Mouse (Mus musculus) kidney, embryonic 15.5 days (tissue): ENCODE measurements around the gene Bmpr1a. TPM values are rescaled to one million over a fixed set of nuclear protein-coding genes. Genes with fewer than 3 reads are reported as not detected.

Experiments
- ATAC-seq: fragments of 200-750 bp; cut with Nextera tagmentation; replicated peaks from 2 replicates; pipeline ENCODE4 v1.8.0; 2017; ENCODE audit warnings: moderate TSS enrichment; ENCODE audit not compliant: low FRiP score
- H3K27ac ChIP-seq: fragments of 300-500 bp; sonication (generic); 2 replicates; pipeline ENCODE4 v1.5.1; 2015; ENCODE audit warnings: mild to moderate bottlenecking, inconsistent platforms
- H3K27me3 ChIP-seq: fragments of 300-500 bp; sonication (generic); 2 replicates; pipeline ENCODE4 v1.6.1; 2015; ENCODE audit warnings: inconsistent platforms
- H3K36me3 ChIP-seq: fragments of 300-500 bp; sonication (generic); 2 replicates; pipeline ENCODE4 v1.6.1; 2015; ENCODE audit warnings: inconsistent platforms
- H3K4me1 ChIP-seq: fragments of 300-500 bp; sonication (generic); 2 replicates; pipeline ENCODE4 v1.6.1; 2015; ENCODE audit warnings: inconsistent platforms
- H3K4me2 ChIP-seq: fragments of 300-500 bp; sonication (generic); 2 replicates; pipeline ENCODE4 v1.6.1; 2015; ENCODE audit warnings: moderate library complexity, mild to moderate bottlenecking, inconsistent platforms
- H3K4me3 ChIP-seq: fragments of 300-500 bp; sonication (generic); replicated peaks from 2 replicates; pipeline ENCODE4 v1.5.1; 2015; ENCODE audit warnings: mild to moderate bottlenecking, inconsistent platforms
- H3K9ac ChIP-seq: fragments of 300-500 bp; sonication (generic); 2 replicates; pipeline ENCODE4 v1.6.1; 2015; ENCODE audit warnings: mild to moderate bottlenecking, inconsistent platforms
- H3K9me3 ChIP-seq: fragments of 300-500 bp; sonication (generic); replicated peaks from 2 replicates; pipeline ENCODE4 v1.6.1; 2016; ENCODE audit warnings: inconsistent platforms
- WGBS: fragments of 180-500 bp; shearing (Covaris S2); methylation state at CpG from one replicate; pipeline ENCODE4 v1.1.7; 2015; ENCODE audit warnings: mixed read lengths; 5-methylcytosine and 5-hydroxymethylcytosine counted together
- polyA plus RNA-seq: library from polyadenylated mRNA; unstranded; fragments of >200 nt; fragmentation: Nextera tagmentation; extraction: Ambion mirVana; gene quantifications from 2 replicates; pipeline ENCODE4 v1.2.1, GENCODE M21; 2015

Bmpr1a gene
- 47.3 and 47.7 TPM in 2 replicates for polyA plus RNA-seq

DNA sequence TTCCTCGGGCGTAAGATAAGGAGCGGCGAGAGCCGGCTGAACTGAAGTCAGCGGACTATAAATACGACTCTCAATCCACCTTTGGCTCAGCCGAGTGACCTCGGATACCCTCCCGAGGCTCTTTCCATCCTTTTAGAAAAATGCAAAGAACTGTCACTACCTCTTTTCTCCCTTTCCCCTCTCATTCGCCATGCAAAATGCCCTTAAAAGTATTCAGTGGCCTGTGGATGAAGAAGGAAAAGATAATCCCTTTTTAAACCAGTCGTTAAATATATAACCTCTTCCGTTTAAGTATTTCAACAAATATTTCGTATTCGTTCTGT is at the start of gene Bmpr1a:
TSS of gene Bmpr1a (minus strand) at position 17 of the 323 bp plus-strand sequence.
- peaks cover 6% of the 10 kb centered on the region; the same call in 1 of the 2 replicates for H3K27me3 ChIP-seq
- peaks cover 24% of the 10 kb centered on the region for H3K4me1 ChIP-seq
- ATAC-seq: peak; percentile 61; the same call in 1 of the 2 replicates
- H3K27ac ChIP-seq: peak within 1 kb of the TSS; percentile 98
- no peaks in the 10 kb centered on the region for H3K9me3 ChIP-seq
- 8% methylated on average over 15 of the region's 15 CpGs for WGBS
- peak within 1 kb of the TSS; percentile 93 for H3K9ac ChIP-seq
- no peaks in the 10 kb centered on the region for H3K36me3 ChIP-seq
- H3K4me3 ChIP-seq: peak within 1 kb of the TSS; percentile 93
- peak within 1 kb of the TSS; percentile 68 for H3K4me2 ChIP-seq

DNA sequence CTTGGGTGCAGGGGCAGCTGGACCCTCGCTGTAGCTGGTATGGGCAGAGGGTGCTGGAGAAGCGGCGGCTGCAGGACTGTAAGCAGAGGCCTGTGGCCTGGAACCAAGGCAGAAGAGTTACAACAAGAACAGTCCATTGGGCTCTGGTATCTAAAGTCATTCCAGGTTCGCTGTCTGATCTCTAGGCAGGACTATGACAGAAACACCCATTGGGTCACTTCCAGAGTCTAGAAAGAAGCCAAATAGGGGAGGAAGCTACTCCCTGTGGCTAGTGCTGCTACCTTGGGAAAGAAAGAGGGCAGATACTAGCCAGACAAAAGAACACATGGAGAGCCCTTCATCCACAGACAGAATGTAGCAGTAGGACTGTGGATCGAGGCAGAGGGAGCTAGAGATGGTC is 49.1 kb upstream of the Bmpr1a start:
- no peaks in the 10 kb centered on the region for H3K9me3 ChIP-seq
- 87% methylated on average over 5 of the region's 5 CpGs for WGBS
- no peak for ATAC-seq
- no peak overlapping the region for H3K4me3 ChIP-seq
- H3K9ac ChIP-seq: no peak overlapping the region
- peaks cover 25% of the 10 kb centered on the region for H3K4me1 ChIP-seq
- peaks cover 14% of the 10 kb centered on the region for H3K27me3 ChIP-seq
- H3K27ac ChIP-seq: no peak overlapping the region
- no peaks in the 10 kb centered on the region for H3K36me3 ChIP-seq
- no peak overlapping the region for H3K4me2 ChIP-seq

DNA sequence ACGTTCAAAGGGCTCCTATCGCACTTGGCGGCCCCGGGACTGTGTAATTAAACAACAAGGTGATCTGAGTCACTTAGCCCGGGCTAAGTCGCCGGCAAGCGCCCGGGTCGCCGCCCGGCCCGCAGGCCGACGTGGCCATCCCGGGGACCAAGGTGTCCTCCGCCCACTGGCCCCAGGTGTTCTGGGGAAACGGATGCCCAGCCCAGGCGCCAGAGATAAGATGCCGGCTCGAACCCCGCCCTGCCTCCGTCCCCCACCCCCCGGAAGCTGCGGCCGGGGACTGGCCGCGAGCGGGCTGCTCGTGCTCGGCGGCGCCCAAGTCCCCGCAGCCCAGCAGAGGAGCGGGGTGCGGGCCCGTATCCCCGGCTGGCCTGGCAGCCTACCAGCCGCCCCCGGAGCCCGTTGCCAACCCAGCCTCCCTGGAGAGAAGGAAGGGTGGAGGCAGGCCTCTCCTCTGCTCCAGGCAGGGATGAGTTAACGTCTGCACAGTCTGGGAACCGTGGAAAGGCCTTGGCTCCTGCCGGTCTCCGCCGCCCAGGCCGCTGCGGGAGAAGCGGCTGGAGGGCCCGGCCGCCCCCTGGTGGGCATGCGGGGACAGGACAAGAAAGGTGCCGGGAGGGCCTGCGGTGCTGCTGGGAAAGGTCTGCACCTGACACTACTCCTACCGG is 46.0 kb upstream of the Bmpr1a start:
- peaks cover 27% of the 10 kb centered on the region for H3K27me3 ChIP-seq
- under 1% methylated on average over 55 of the region's 55 CpGs for WGBS
- H3K4me1 ChIP-seq: peaks cover 33% of the 10 kb centered on the region
- no peaks in the 10 kb centered on the region for H3K9me3 ChIP-seq
- H3K36me3 ChIP-seq: no peaks in the 10 kb centered on the region
- peak overlapping the region; percentile 70 for H3K4me3 ChIP-seq
- ATAC-seq: peak; percentile 95
- peak overlapping the region; percentile 75 for H3K9ac ChIP-seq
- H3K4me2 ChIP-seq: peak overlapping the region; percentile 89
- peak overlapping the region; percentile 76 for H3K27ac ChIP-seq

DNA sequence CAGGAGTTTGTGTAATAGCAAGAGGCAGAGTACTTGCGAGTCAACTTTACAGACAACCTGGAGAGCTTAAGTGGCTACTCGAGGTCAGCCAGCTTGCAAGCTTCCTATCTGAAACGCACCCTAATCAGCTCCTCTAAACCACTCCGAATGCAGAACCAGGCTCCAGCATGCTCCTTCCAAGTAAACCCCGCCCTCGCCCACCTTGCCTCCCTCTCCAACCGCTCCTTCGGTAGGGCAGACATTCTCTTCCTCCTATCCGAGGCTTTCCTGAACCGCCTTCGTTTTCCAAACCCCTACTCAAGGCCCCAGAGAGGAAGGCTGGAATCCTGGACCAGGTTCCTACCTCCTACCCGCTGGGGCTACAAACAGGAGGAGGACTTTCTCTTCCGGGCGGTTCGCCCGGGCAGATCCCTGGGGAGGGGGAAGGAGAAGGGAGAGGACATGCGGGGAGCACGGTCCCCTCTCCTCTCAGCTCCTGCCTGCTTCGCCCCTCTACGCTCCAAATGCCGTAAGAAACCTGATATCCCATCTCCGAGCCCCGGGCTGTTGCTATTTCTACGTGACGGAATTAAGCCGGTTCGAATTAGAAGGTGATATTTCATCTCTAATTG is 45.4 kb upstream of the Bmpr1a start:
- Histone ChIP-seq H3K4me3 (peak overlapping the region; percentile 70), H3K9ac (peak overlapping the region; percentile 75), H3K4me2 (peak overlapping the region; percentile 89), H3K36me3 (no peaks in the 10 kb centered on the region), H3K9me3 (no peaks in the 10 kb centered on the region), H3K4me1 (peaks cover 26% of the 10 kb centered on the region), H3K27me3 (peaks cover 30% of the 10 kb centered on the region), H3K27ac (peak overlapping the region; percentile 76)
- peak; percentile 66 for ATAC-seq
- WGBS: under 1% methylated on average over 26 of the region's 27 CpGs

DNA sequence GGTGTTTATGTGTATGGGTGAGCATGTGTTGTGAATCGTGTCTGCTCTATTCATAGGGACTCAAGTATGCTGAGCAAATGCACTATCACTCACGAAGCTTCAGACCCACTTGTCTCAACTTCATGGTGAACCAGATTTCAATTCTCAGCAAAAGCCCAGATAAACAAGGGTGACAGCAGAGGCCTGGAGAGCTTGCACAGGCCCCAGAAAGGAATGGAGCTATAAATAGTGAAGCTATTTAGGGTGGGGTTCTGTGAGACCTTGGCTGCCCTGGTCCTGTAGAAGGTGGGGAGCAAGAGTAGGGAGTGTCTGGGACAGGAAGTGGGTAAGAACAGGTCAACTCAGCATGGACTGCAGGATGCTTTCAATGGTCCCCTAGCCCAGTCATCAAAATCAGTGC is 41.4 kb upstream of the Bmpr1a start:
- Histone ChIP-seq H3K4me1 (peaks cover 29% of the 10 kb centered on the region), H3K4me3 (no peak overlapping the region), H3K9ac (no peak overlapping the region), H3K27ac (no peak overlapping the region), H3K9me3 (no peaks in the 10 kb centered on the region), H3K27me3 (peaks cover 29% of the 10 kb centered on the region), H3K36me3 (no peaks in the 10 kb centered on the region), H3K4me2 (no peak overlapping the region)
- WGBS: 87% methylated on average over 2 of the region's 2 CpGs
- ATAC-seq: no peak

DNA sequence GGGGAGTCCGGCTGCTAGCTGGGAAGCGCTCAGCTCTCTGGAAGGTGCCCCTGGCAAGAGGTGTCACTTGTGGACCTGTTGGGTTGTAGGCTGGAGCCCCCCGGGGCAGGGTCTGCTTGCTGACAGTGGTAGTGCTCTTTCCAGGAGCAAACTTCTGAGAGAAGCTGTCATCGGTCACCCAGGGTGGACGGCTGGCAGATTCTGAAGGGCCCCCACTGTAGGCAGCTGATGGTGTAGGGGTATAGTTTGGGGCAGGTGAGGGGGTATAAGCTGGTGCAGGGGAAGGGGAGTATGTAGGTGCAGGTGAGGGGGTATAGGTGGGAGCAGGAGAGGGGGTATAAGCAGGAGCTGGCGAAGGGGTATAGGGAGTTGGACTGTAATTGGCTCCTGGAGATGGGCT is 40.9 kb upstream of the Bmpr1a start:
- no peak for ATAC-seq
- H3K9me3 ChIP-seq: no peaks in the 10 kb centered on the region
- H3K4me3 ChIP-seq: no peak overlapping the region
- no peak overlapping the region for H3K9ac ChIP-seq
- no peak overlapping the region for H3K27ac ChIP-seq
- H3K36me3 ChIP-seq: no peaks in the 10 kb centered on the region
- peaks cover 29% of the 10 kb centered on the region for H3K27me3 ChIP-seq
- no peak overlapping the region for H3K4me2 ChIP-seq
- 91% methylated on average over 6 of the region's 6 CpGs for WGBS
- peaks cover 28% of the 10 kb centered on the region for H3K4me1 ChIP-seq

DNA sequence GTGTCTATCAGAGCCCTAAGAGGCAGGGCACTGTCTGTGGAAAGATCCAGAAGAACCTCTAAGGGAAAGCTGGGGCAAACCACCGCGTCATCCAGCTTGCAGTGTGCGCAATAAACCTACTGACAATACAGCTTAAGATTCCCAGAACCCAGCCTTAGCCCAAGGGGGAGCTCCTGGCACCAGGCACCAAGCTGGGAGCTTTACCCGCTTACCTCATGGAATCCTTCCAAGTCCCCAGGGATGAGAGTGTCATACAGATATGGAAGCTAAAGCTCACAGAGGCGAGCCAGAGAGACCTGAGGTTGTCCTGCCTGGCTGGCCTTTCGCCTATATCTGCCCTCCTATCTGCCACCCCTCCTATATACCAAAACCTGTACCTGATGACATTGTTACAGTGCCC is 40.5 kb upstream of the Bmpr1a start:
- H3K4me2 ChIP-seq: no peak overlapping the region
- no peak overlapping the region for H3K9ac ChIP-seq
- H3K27me3 ChIP-seq: peaks cover 29% of the 10 kb centered on the region
- H3K36me3 ChIP-seq: no peaks in the 10 kb centered on the region
- H3K4me1 ChIP-seq: peaks cover 27% of the 10 kb centered on the region
- no peak overlapping the region for H3K4me3 ChIP-seq
- H3K27ac ChIP-seq: no peak overlapping the region
- H3K9me3 ChIP-seq: no peaks in the 10 kb centered on the region
- no peak for ATAC-seq
- 89% methylated on average over 6 of the region's 6 CpGs for WGBS

DNA sequence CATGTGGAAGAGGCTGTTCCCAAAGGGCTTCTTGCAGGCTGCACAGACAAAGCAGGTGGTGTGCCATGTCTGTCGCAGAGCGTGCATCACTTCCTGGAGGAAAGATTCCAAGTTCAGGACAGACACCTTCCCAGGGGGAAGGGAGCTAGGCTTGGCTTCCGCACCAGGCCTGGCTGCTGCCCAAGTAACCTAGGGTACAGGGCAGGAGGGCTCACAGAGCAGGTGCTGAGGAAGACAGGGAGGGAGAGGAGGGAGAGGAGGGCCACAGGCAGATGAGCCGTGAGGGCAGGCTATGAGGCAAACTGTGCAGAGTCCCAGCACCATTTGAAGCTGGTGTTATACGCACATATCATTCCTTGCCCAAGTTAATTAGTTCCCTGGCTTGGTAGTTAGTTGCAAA is 38.8 kb upstream of the Bmpr1a start:
- Histone ChIP-seq H3K4me2 (no peak overlapping the region), H3K4me1 (peaks cover 20% of the 10 kb centered on the region), H3K27me3 (peaks cover 29% of the 10 kb centered on the region), H3K27ac (no peak overlapping the region), H3K9me3 (no peaks in the 10 kb centered on the region), H3K4me3 (no peak overlapping the region), H3K36me3 (no peaks in the 10 kb centered on the region), H3K9ac (no peak overlapping the region)
- ATAC-seq: no peak
- WGBS: 75% methylated on average over 5 of the region's 5 CpGs

DNA sequence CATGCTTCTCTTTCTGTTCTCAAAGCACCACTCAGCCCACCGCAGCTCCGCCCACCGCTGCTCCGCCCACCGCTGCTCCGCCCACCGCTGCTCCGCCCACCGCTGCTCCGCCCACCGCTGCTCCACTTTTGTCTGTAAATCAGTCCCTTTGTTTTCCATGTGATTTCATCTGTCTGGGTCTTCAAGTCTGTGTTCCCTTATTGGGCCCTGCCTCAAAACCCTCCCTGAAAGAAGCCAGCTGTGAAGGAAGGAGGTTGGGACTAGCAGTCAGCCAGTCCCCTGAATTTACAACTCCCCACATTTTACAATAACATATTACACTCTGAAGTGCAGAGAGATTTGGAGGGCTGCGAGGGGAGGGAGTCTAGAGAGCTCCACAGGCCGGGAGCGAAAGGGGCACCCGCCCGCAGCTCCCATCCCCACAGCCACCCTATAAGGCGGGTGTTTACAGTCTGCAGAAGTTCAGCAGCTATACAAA is 37.6 kb upstream of the Bmpr1a start:
- Histone ChIP-seq H3K27me3 (peaks cover 22% of the 10 kb centered on the region), H3K4me2 (peak overlapping the region; percentile 49), H3K4me3 (peak overlapping the region; percentile 21), H3K9ac (no peak overlapping the region), H3K9me3 (no peaks in the 10 kb centered on the region), H3K27ac (peak overlapping the region; percentile 91), H3K36me3 (no peaks in the 10 kb centered on the region), H3K4me1 (peaks cover 17% of the 10 kb centered on the region)
- WGBS: 11% methylated on average over 17 of the region's 17 CpGs
- ATAC-seq: peak; percentile 90

DNA sequence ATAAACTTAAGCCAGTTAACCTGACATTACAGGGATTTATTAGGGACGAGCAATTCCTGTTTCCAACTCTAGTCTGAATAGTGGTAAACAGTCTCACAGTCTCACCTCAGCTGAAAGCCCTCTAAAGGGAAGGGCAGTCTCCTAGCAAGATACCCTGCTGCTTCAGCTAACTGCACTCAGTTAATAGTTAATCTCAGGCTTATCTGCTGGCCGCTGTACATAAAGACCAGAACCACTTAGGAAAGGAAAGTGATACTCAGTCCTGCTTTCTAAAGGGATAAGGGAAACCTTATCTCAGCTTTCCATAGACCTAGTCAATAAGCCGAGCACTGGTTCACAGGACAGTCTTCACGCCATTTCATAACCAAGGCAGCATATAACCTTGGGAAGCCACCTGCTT is 32.7 kb upstream of the Bmpr1a start:
- no peak overlapping the region for H3K4me2 ChIP-seq
- no peaks in the 10 kb centered on the region for H3K36me3 ChIP-seq
- H3K9ac ChIP-seq: no peak overlapping the region
- 68% methylated on average over 4 of the region's 4 CpGs for WGBS
- H3K4me1 ChIP-seq: 0 out of 2 replicates have a peak, but pooled peaks cover 3% of the 10 kb centered on the region
- no peak overlapping the region for H3K27ac ChIP-seq
- H3K4me3 ChIP-seq: no peak overlapping the region
- no peak for ATAC-seq
- H3K9me3 ChIP-seq: no peaks in the 10 kb centered on the region
- H3K27me3 ChIP-seq: no peaks in the 10 kb centered on the region

DNA sequence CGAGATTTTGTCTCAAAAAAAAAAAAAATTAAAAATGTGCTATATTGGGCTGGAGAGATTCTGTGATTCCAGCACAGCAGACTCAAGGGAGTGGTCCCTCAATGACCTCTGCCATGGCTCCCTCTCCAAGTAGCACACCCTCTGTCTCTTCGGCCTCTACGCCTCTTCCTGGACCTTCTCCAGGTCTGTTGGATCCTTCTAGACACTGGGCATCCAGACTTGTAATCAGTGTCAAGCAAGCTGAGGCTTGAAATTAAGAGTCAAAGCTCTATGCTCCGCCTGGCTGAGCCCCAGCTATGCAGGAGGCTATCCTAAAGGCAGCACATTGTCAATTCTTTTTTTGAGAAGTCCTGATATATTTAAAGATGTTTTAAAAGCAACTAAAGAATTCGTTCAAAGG is 30.4 kb upstream of the Bmpr1a start:
- Histone ChIP-seq H3K36me3 (no peaks in the 10 kb centered on the region), H3K4me3 (no peak overlapping the region), H3K27ac (no peak overlapping the region), H3K9ac (no peak overlapping the region), H3K27me3 (peaks cover 4% of the 10 kb centered on the region), H3K9me3 (no peaks in the 10 kb centered on the region), H3K4me2 (no peak overlapping the region), H3K4me1 (0 out of 2 replicates have a peak, but pooled peaks cover 2% of the 10 kb centered on the region)
- ATAC-seq: no peak
- WGBS: 71% methylated on average over 5 of the region's 5 CpGs

DNA sequence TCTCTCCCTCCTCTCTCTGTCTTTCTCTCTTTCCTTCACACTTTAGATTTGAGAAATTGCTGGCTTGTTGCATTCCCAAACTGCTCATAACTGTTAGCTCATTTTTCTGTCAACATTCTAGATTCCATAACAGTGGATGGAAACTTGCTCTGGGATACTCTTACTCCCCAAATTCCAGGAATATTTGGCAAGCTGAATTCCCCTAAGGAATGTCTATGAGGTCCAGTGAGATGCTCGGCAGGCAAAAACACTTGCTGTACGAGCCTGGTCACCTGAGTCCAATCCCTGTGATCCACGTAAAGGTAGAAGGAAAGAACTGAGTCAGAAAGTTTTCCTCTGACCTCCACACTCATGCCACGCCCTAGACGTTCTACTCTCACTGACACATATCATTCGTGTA is 29.4 kb upstream of the Bmpr1a start:
- Histone ChIP-seq H3K27me3 (peaks cover 11% of the 10 kb centered on the region), H3K4me3 (no peak overlapping the region), H3K9me3 (no peaks in the 10 kb centered on the region), H3K36me3 (no peaks in the 10 kb centered on the region), H3K4me2 (no peak overlapping the region), H3K4me1 (0 out of 2 replicates have a peak, but pooled peaks cover 2% of the 10 kb centered on the region), H3K27ac (no peak overlapping the region), H3K9ac (no peak overlapping the region)
- ATAC-seq: no peak
- WGBS: 63% methylated on average over 6 of the region's 6 CpGs
